Mouse (Mus musculus): ENCODE measurements at regions not wholly inside any gene's neighbourhood (a gene's known extent, or its start where the extent isn't known, plus 50 kb on each side); places are given as distances from the start of the nearest gene placed in this dataset.

GRCm38 (mm10) chr13:101289407-101289806 lies 456.2 kb upstream of the Slc30a5 start:
- no peak for TF ChIP-seq CTCF (conservative IDR thresholded peaks at IDR 0.05; ENCODE audit: insufficient read depth, insufficient read length, low read depth, low read length)
- TF ChIP-seq POLR2A (IDR thresholded peaks at IDR 0.05; ENCODE audit: low read depth, low read length): no peak
